Mouse (Mus musculus): ENCODE measurements around the gene Pinlyp.
"Not testable (repeated sequence)": the region's sequence is repeated elsewhere in the genome, so short reads cannot be mapped to it uniquely, and the experiment has no call there.

The Pinlyp gene

DNA sequence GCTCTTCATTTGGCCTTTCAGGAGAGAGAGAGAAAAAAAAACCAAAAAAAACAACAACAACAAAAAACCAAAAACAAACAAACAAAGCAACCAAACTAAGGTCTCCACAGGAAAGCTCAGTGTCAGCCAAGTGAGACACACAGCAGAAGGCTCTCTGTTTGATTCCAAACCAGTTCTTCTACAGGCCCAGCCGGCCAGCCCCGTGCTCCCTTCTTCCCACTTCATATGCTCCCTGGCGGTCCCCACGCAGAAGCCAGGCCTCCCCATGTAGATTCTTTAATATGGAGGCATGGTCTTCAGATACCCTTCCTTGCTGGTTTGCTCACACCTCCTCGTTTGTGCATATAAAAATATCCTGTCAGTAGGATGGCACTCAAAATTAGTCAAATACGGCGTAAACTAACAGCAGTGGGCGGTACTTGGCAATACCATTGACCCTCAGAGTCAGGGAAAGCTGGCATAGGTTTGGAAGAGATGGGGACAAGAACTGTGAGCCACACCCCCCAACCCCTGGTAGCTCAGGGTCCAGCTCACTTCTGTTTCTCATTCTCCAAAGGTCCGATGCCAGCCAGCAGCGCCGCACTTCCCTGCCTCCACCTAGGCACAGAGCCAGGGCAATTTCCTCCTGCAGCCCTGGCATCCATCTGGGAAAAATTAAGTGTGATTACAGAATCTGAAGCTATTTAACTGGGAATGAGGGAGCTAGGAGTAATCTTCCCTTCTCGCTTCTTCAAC lies 20.1 kb downstream of the Pinlyp start:
- DNase-seq (ENCODE audit: low spot score in 2 of 2): no peak

DNA sequence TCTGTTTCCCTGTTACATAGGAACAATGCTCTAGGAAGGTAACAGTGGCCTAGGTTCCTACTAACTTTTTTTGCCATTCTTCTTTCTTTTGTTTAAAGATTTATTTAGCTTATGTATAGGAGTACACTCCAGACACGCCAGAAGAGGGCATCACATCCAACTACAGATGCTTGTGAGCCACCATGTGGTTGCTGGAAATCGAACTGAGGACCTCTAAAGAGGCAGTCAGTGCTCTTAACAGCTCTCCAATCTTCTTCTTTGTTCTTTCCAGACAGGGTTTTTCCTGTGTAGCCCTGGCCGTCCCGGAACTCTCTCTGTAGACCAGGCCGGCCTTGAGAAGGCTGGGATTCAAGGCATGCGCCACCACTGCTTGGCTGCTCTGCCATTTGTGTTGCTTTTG lies 20.9 kb downstream of the Pinlyp start:
- DNase-seq (ENCODE audit: low spot score in 2 of 2): no peak

GRCm38 (mm10) chr7:24523723-24524122 lies 22.2 kb downstream of the Pinlyp start:
- no peak for DNase-seq (ENCODE audit: low spot score in 2 of 2)

GRCm38 (mm10) chr7:24522805-24523204 lies 23.1 kb downstream of the Pinlyp start:
- no peak for DNase-seq (ENCODE audit: low spot score in 2 of 2)

DNA sequence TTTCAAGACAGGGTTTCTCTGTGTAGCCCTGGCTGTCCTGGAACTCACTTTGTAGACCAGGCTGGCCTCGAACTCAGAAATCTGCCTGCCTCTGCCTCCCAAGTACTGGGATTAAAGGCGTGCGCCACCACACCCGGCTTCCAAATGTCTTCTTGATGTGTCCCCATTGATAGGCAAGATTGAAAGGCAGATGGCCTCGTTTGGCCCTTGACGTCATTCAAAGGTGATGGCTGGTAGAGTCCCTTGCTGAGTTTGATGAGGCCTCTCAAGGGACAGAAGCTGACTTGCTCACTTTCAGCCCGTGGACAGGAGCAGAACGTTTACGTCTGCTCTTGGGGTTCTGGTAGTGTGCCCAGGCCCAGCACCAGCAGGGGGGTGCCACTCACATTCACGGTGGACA lies 25.9 kb downstream of the Pinlyp start:
- not testable (repeated sequence) for DNase-seq (ENCODE audit: low spot score in 2 of 2)

DNA sequence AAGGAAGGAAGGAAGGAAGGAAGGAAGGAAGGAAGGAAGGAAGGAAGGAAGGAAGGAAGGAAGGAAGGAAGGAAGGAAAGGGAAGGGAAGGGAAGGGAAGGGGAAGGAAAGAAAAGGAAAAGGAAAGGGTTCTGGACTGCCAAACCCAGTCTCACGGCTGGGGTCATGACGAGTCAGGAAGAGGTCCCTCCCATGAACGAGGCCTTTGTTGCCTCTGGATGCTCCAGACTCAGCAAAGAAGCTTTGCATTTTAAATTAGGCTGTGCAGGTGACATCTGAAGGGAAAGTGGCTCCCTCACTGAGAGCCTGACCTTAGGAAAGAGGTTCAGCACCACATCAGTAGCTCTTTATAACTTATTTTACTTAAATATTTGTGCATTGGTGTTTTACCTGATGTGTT lies 26.8 kb downstream of the Pinlyp start:
- DNase-seq (ENCODE audit: low spot score in 2 of 2): no peak

DNA sequence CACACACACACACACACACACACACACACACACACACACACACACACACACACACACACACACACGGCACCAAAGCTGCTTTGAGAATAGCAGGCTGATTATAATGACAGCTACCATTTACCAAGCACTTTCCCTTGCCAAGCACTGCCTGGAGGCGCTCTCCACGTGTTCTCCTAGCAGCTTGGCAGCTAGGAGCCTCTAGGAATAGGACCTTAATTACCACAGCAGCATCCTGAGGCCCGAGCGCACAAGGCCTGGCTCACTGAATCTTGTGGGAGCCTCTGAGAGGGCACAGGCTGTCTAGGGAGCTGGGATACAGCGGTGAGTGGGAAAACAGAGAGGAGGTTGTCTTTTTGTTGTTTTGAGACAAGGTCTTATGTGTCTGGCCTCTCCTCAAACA lies 28.3 kb downstream of the Pinlyp start:
- DNase-seq (ENCODE audit: low spot score in 2 of 2): no peak

DNA sequence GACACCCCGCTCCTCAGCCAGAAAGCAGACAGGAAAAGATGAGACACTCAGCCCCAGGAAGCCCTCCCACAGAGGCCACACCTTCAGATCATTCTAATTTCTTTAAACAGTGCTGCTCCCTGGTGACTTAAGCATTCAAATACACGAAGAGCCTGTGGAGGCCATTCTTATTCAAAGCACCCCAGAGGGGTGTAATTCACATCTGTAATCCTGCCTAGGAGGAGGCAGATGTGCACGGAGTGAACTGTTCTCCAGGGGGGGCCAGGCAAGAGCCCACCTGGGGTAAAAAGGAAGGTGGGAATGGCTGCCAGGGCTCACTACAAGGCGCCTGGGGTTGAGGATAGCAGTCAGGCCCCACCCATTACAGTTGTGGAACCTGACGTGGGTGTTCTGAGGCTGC lies 28.8 kb downstream of the Pinlyp start:
- no peak for DNase-seq (ENCODE audit: low spot score in 2 of 2)

GRCm38 (mm10) chr7:24516319-24516718 lies 29.6 kb downstream of the Pinlyp start:
- not testable (repeated sequence) for DNase-seq (ENCODE audit: low spot score in 2 of 2)

- DNase-seq (ENCODE audit: low spot score in 2 of 2): no peak
Measured at GRCm38 (mm10) chr7:24512355-24512754, 33.6 kb downstream of the Pinlyp start, which contains the start of gene AC161166.1. Gene AC161166.1, minus strand, starts transcription at chr7:24512455.

DNA sequence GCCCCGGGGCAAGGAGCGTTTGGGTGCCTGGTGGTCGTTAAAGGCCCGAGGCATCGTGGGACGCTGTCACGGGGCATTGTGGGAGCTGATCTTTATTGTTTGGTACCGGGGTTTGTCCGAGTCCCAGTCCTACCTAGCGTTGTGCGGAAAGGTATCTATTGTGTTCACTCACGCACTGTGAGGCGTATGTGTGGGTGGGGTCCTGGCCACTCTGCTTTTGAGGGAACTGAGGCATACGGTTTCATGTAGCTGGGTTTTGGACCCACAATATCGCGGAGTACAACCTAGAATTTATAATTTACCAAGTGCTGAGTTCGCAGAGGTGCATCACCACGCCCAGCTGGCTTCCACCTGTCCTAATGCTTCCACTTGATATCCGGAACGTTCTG lies 38.2 kb downstream of the Pinlyp start:
- DNase-seq (ENCODE audit: low spot score in 2 of 2): no peak

GRCm38 (mm10) chr7:24506838-24507725 lies 38.8 kb downstream of the Pinlyp start, which contains the start of gene Zfp428:
Gene Zfp428, plus strand, starts transcription at chr7:24507006.
- DNase-seq (ENCODE audit: low spot score in 2 of 2): peak; percentile 75 to 86

GRCm38 (mm10) chr7:24506476-24506837 lies 39.5 kb downstream of the Pinlyp start:
- peak in 1 of 2 experiments; percentile 62 for DNase-seq (ENCODE audit: low spot score in 2 of 2)

- no peak for DNase-seq (ENCODE audit: low spot score in 2 of 2)
Measured at GRCm38 (mm10) chr7:24506065-24506459, 39.9 kb downstream of the Pinlyp start.

- DNase-seq (ENCODE audit: low spot score in 2 of 2): no peak
Measured at GRCm38 (mm10) chr7:24505447-24506064, 40.4 kb downstream of the Pinlyp start.

DNA sequence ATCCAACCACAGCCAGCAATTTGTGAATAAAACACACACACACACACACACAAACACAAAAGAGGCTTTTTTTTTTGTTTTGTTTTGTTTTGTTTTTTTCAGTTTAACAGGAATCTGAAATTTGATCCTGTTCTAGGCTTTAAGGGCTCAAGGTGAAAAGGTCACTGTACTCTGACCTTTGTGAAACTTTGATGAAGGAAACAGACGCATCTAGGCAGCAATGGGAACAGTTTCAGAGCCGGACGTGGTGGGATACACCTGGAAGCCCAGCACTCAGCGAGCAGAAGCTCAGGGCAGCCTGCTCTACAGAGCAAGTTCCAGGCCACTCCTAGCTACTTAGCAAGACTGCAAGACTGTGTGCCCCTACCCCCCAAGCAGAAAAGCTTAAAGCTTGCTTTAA lies 41.0 kb downstream of the Pinlyp start:
- DNase-seq (ENCODE audit: low spot score in 2 of 2): no peak

GRCm38 (mm10) chr7:24504004-24504403 lies 41.9 kb downstream of the Pinlyp start:
- DNase-seq (ENCODE audit: low spot score in 2 of 2): no peak

- DNase-seq (ENCODE audit: low spot score in 2 of 2): peak in 1 of 2 experiments; percentile 20
Measured at GRCm38 (mm10) chr7:24501492-24501891, 44.4 kb downstream of the Pinlyp start.

- DNase-seq (ENCODE audit: low spot score in 2 of 2): no peak
Measured at GRCm38 (mm10) chr7:24500929-24501328, 45.0 kb downstream of the Pinlyp start.

GRCm38 (mm10) chr7:24499856-24500577 lies 45.9 kb downstream of the Pinlyp start:
- DNase-seq (ENCODE audit: low spot score in 2 of 2): no peak

All from urinary bladder, postnatal 36 days (tissue).